Mouse (Mus musculus) ES-E14 (cell line): Measurements from ENCODE around the gene Arhgef25. TPM values are rescaled to one million over a fixed set of nuclear protein-coding genes. Genes with fewer than 3 reads are reported as not detected.

Experiments
- DNase-seq: peaks from one replicate; pipeline ENCODE4 v3.0.0-alpha.2; 2013; ENCODE audit warnings: low read depth, low spot score
- H3K27ac ChIP-seq: 2 replicates; pipeline ENCODE4 v1.5.1; 2012; ENCODE audit warnings: low read depth, mild to moderate bottlenecking, low read length, moderate library complexity, mixed read lengths; ENCODE audit not compliant: poor library complexity, insufficient read depth, severe bottlenecking
- H3K36me3 ChIP-seq: 2 replicates; pipeline ENCODE4 v1.6.1; 2012; ENCODE audit warnings: mild to moderate bottlenecking, low read length, moderate library complexity, mixed read lengths; ENCODE audit not compliant: control insufficient read depth, poor library complexity, insufficient read depth, severe bottlenecking
- H3K4me1 ChIP-seq, 2 experiments: fragments of 150-350 bp in 1 of 2; sonication (generic) in 1 of 2; 2 replicates each; pipeline ENCODE4 v1.6.1; 2012; ENCODE audit warnings: low read length in 2 of 2, mild to moderate bottlenecking in 1 of 2, mixed read lengths in 1 of 2; ENCODE audit not compliant: control insufficient read depth in 2 of 2, insufficient read depth in 2 of 2, poor library complexity in 1 of 2
- H3K4me3 ChIP-seq, 2 experiments: fragments of 150-350 bp in 1 of 2; sonication (generic) in 1 of 2; 2 replicates each; pipeline ENCODE4 v1.5.1; 2012; ENCODE audit warnings: low read length in 2 of 2, low read depth in 1 of 2, mild to moderate bottlenecking in 1 of 2, mixed read lengths in 1 of 2; ENCODE audit not compliant: insufficient read depth in 1 of 2, poor library complexity in 1 of 2, severe bottlenecking in 1 of 2
- H3K9ac ChIP-seq: 2 replicates; pipeline ENCODE4 v1.6.1; 2012; ENCODE audit warnings: low read depth, mild to moderate bottlenecking, low read length, mixed read lengths; ENCODE audit not compliant: poor library complexity, insufficient read depth, severe bottlenecking
- H3K9me3 ChIP-seq: fragments of 150-350 bp; sonication (generic); 2 replicates; pipeline ENCODE4 v1.6.1; 2012; ENCODE audit warnings: low read depth, mild to moderate bottlenecking, low read length; ENCODE audit not compliant: control insufficient read depth, insufficient read depth
- CHD2 ChIP-seq: IDR thresholded peaks from 2 replicates; pipeline ENCODE4 v1.6.1; 2014; ENCODE audit warnings: mild to moderate bottlenecking, low read depth, low read length, inconsistent platforms
- HCFC1 ChIP-seq: IDR thresholded peaks from 2 replicates; pipeline ENCODE4 v1.6.1; 2012; ENCODE audit warnings: low read length, inconsistent platforms, borderline replicate concordance; ENCODE audit not compliant: insufficient read depth
- MAFK ChIP-seq: IDR thresholded peaks from 2 replicates; pipeline ENCODE4 v1.6.1; 2014; ENCODE audit warnings: mild to moderate bottlenecking, low read depth, low read length, inconsistent platforms; ENCODE audit not compliant: insufficient read depth
- ZC3H11A ChIP-seq: IDR thresholded peaks from 2 replicates; pipeline ENCODE4 v1.6.1; 2012; ENCODE audit warnings: low read depth, mild to moderate bottlenecking, inconsistent platforms, low read length, borderline replicate concordance
- ZNF384 ChIP-seq: IDR thresholded peaks from 2 replicates; pipeline ENCODE4 v1.6.1; 2012; ENCODE audit warnings: low read depth, low read length, inconsistent platforms
- in situ Hi-C, 2 experiments: fragments of 600-800 bp; cut with MboI; formaldehyde crosslinking; loops; one replicate each; pipeline ENCODE4 v1.15.1; 2025; ENCODE audit warnings: low sequenced_read_pairs in 2 of 2, inconsistent platforms in 1 of 2; ENCODE audit not compliant: unreplicated experiment in 2 of 2
- total RNA-seq: library from RNA; depleted of rRNA; stranded (reverse); fragments of 300-350 nt; gene quantifications from 2 replicates; pipeline ENCODE4 v1.2.3, GENCODE M21; 2012

The Arhgef25 gene
- total RNA-seq, 1 experiment, result 39.2 TPM

DNA sequence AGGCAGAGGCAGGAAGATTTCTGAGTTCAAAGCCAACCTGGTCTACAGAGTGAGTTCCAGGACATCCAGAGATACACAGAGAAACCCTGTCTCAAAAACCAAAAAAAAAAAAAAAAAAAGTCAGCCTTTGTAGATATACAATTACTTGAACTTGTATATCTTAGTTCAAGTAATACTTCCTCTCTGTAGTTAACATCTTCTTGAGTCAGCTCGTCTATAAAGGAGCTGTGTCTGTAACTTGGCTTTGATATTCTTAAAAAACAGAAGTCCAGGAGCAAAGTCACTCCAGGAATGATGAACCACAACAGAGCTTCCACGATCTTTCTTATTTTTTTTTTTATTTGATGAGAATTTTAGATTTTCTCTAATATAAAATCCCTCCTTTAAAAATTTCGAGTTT is 29.2 kb downstream of the Arhgef25 start:
- DNase-seq, result no peak
- Histone ChIP-seq H3K9me3 (no peaks in the 10 kb centered on the region), H3K27ac (no peak overlapping the region), H3K4me3 (no peak overlapping the region), H3K36me3 (no peaks in the 10 kb centered on the region), H3K4me1 (peaks cover 2% of the 10 kb centered on the region in 2 experiments; a peak in 2 of 4 replicates), H3K9ac (no peak overlapping the region)
- TF ChIP-seq CHD2 (no peak), HCFC1 (no peak), ZC3H11A (no peak), MAFK (no peak), ZNF384 (no peak)
- in situ Hi-C loops, result no loop called here

DNA sequence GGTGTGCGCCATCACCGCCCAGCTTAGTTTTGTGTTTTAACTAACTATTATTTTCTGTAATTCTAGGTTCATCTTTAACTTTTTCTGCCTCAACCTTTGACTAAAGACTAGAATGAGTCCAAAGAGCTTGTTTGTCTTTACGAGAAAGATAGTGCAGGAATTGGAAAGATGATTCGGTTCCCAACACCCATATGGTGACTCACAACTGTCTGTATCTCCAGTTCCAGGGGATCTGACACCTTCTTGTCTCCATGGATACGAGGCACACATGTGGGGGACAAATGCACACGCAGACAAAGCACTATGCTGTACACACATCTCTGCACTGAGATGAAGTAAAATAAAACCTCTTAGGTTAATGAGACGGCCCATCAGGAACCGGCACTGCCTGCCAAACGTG is 29.8 kb downstream of the Arhgef25 start:
- in situ Hi-C loops, result no loop called here
- H3K4me3 ChIP-seq, result no peak overlapping the region
- H3K36me3 ChIP-seq, result no peaks in the 10 kb centered on the region
- TF ChIP-seq ZC3H11A, result no peak
- TF ChIP-seq MAFK, result no peak
- TF ChIP-seq HCFC1, result no peak
- TF ChIP-seq ZNF384, result no peak
- no peak for TF ChIP-seq CHD2
- H3K27ac ChIP-seq, result no peak overlapping the region
- no peak for DNase-seq
- H3K4me1 ChIP-seq, result peaks cover 2% of the 10 kb centered on the region in 2 experiments; a peak in 2 of 4 replicates
- H3K9me3 ChIP-seq, result no peaks in the 10 kb centered on the region
- H3K9ac ChIP-seq, result no peak overlapping the region

DNA sequence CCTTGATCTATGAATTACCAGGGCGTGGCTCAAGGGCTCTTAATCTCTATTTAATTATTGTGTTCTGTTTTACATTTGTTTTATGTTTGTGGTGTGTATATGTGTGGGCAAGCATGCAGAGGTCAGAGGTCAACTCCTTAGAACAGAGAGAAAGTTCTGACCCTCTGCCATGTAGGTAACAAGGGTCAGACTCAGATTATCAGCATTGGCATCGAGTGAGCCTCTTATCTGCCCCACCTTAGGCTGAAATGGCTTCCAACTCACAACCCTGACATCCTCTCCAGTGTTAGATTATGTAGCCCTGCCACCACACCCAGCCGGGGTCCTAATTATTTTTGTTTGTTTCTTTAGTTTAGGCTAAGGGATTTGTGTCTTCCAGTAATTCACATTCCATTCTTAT is 31.4 kb downstream of the Arhgef25 start:
- in situ Hi-C loops, result no loop called here
- Histone ChIP-seq H3K4me1 (peaks cover 0 to 2% of the 10 kb centered on the region in 2 experiments; a peak in 1 of 4 replicates), H3K36me3 (no peaks in the 10 kb centered on the region), H3K9ac (no peak overlapping the region), H3K4me3 (no peak overlapping the region), H3K9me3 (no peaks in the 10 kb centered on the region), H3K27ac (no peak overlapping the region)
- no peak for TF ChIP-seq CHD2
- no peak for TF ChIP-seq HCFC1
- DNase-seq, result no peak

DNA sequence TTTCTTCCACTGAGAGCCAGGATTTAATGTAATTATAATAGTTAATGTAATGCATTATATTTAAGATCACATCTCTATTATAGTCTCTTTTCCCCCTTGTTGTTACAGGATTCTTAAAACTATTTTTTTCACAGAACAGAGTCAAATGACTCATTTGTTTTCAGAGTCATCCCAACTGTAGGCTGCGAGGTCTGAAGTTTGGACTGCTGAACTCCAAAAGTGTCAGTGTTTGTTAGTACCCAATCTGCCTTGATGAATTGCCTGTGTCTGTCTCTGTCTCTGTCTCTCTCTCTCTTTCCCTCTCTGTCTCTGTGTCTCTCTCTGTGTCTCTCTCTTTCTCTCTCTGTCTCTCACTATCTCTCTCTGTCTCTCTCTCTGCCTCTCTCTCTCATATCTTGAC is 33.4 kb downstream of the Arhgef25 start:
- in situ Hi-C loops, result no loop called here
- DNase-seq, result no peak
- Histone ChIP-seq H3K9ac (no peak overlapping the region), H3K36me3 (no peaks in the 10 kb centered on the region), H3K9me3 (no peaks in the 10 kb centered on the region), H3K4me1 (no peaks in the 10 kb centered on the region), H3K4me3 (no peak overlapping the region), H3K27ac (no peak overlapping the region)
- TF ChIP-seq ZC3H11A (no peak), HCFC1 (no peak), CHD2 (no peak), ZNF384 (no peak), MAFK (no peak)

GRCm38 (mm10) chr10:127156089-127156488 is 33.8 kb downstream of the Arhgef25 start:
- no peak overlapping the region for H3K9ac ChIP-seq
- no peaks in the 10 kb centered on the region for H3K9me3 ChIP-seq
- no peak overlapping the region for H3K27ac ChIP-seq
- TF ChIP-seq ZNF384, result no peak
- no peak for TF ChIP-seq ZC3H11A
- no peak for TF ChIP-seq CHD2
- TF ChIP-seq MAFK, result no peak
- no peak for TF ChIP-seq HCFC1
- no peak for DNase-seq
- in situ Hi-C loops, result no loop called here
- H3K36me3 ChIP-seq, result no peaks in the 10 kb centered on the region
- H3K4me3 ChIP-seq, result no peak overlapping the region
- no peaks in the 10 kb centered on the region for H3K4me1 ChIP-seq
